Mouse (Mus musculus) embryonic facial prominence, embryonic 15.5 days (tissue): ENCODE results near the gene Cdkl2. TPM values are rescaled to one million over a fixed set of nuclear protein-coding genes. Genes with fewer than 3 reads are reported as not detected.

Experiments
- ATAC-seq: fragments of 200-750 bp; cut with Nextera tagmentation; 2 replicates; pipeline ENCODE4 v1.8.0; 2017; ENCODE audit warnings: low read depth, moderate TSS enrichment; ENCODE audit not compliant: insufficient number of reproducible peaks, low FRiP score, low TSS enrichment
- H3K27ac ChIP-seq: fragments of 300-500 bp; sonication (generic); replicated peaks from 2 replicates; pipeline ENCODE4 v1.5.1; 2015; ENCODE audit warnings: mild to moderate bottlenecking, inconsistent platforms
- H3K27me3 ChIP-seq: fragments of 300-500 bp; sonication (generic); 2 replicates; pipeline ENCODE4 v1.6.1; 2015; ENCODE audit warnings: inconsistent platforms
- H3K36me3 ChIP-seq: fragments of 300-500 bp; sonication (generic); 2 replicates; pipeline ENCODE4 v1.6.1; 2015; ENCODE audit warnings: mild to moderate bottlenecking, inconsistent platforms
- H3K4me1 ChIP-seq: fragments of 300-500 bp; sonication (generic); 2 replicates; pipeline ENCODE4 v1.6.1; 2015; ENCODE audit warnings: inconsistent platforms
- H3K4me2 ChIP-seq: fragments of 300-500 bp; sonication (generic); replicated peaks from 2 replicates; pipeline ENCODE4 v1.6.1; 2015; ENCODE audit warnings: mild to moderate bottlenecking, inconsistent platforms
- H3K4me3 ChIP-seq: fragments of 300-500 bp; sonication (generic); replicated peaks from 2 replicates; pipeline ENCODE4 v1.5.1; 2015; ENCODE audit warnings: mild to moderate bottlenecking, inconsistent platforms
- H3K9ac ChIP-seq: fragments of 300-500 bp; sonication (generic); 2 replicates; pipeline ENCODE4 v1.6.1; 2015; ENCODE audit warnings: inconsistent platforms
- H3K9me3 ChIP-seq: fragments of 300-500 bp; sonication (generic); replicated peaks from 2 replicates; pipeline ENCODE4 v1.6.1; 2016; ENCODE audit warnings: inconsistent platforms
- WGBS: fragments of 180-500 bp; shearing (Covaris S2); methylation state at CpG from one replicate; pipeline ENCODE4 v1.1.7; 2015; 5-methylcytosine and 5-hydroxymethylcytosine counted together
- polyA plus RNA-seq: library from polyadenylated mRNA; unstranded; fragments of >200 nt; fragmentation: Nextera tagmentation; extraction: Ambion mirVana; gene quantifications from 2 replicates; pipeline ENCODE4 v1.2.1, GENCODE M21; 2015

The Cdkl2 gene
- polyA plus RNA-seq: 4.4 and 5.2 TPM in 2 replicates

GRCm38 (mm10) chr5:92043783-92044182, at the start of gene Cdkl2:
Gene Cdkl2, minus strand, starts transcription at chr5:92043883.
- no peaks in the 10 kb centered on the region for H3K4me1 ChIP-seq
- peak within 1 kb of the TSS; percentile 70 for H3K4me3 ChIP-seq
- no peaks in the 10 kb centered on the region for H3K27me3 ChIP-seq
- H3K4me2 ChIP-seq: peak within 1 kb of the TSS; percentile 94
- H3K9me3 ChIP-seq: no peaks in the 10 kb centered on the region
- no peak for ATAC-seq
- no peaks in the 10 kb centered on the region for H3K36me3 ChIP-seq
- WGBS: 65% methylated on average over 4 of the region's 4 CpGs
- peak within 1 kb of the TSS; percentile 37 for H3K9ac ChIP-seq
- peak within 1 kb of the TSS; percentile 76 for H3K27ac ChIP-seq

- 91% methylated on average over 4 of the region's 4 CpGs for WGBS
- Histone ChIP-seq H3K4me3 (no peak overlapping the region), H3K27ac (no peak overlapping the region), H3K9me3 (no peaks in the 10 kb centered on the region), H3K4me1 (peaks cover 6% of the 10 kb centered on the region; the same call in 1 of the 2 replicates), H3K27me3 (no peaks in the 10 kb centered on the region), H3K9ac (no peak overlapping the region), H3K4me2 (no peak overlapping the region), H3K36me3 (no peaks in the 10 kb centered on the region)
- no peak for ATAC-seq
Observed at GRCm38 (mm10) chr5:92087469-92087868, 43.8 kb upstream of the Cdkl2 start.

GRCm38 (mm10) chr5:92085821-92086550, 42.3 kb upstream of the Cdkl2 start:
- peaks cover 18% of the 10 kb centered on the region for H3K4me1 ChIP-seq
- no peak overlapping the region for H3K9ac ChIP-seq
- no peaks in the 10 kb centered on the region for H3K9me3 ChIP-seq
- H3K36me3 ChIP-seq: no peaks in the 10 kb centered on the region
- no peak overlapping the region for H3K4me3 ChIP-seq
- 73% methylated on average over 7 of the region's 7 CpGs for WGBS
- H3K27me3 ChIP-seq: no peaks in the 10 kb centered on the region
- H3K4me2 ChIP-seq: no peak overlapping the region
- H3K27ac ChIP-seq: no peak overlapping the region
- ATAC-seq: no peak

GRCm38 (mm10) chr5:92085246-92085645, 41.6 kb upstream of the Cdkl2 start:
- H3K27me3 ChIP-seq: no peaks in the 10 kb centered on the region
- no peak overlapping the region for H3K4me3 ChIP-seq
- no peak overlapping the region for H3K4me2 ChIP-seq
- no peak overlapping the region for H3K9ac ChIP-seq
- 59% methylated on average over 4 of the region's 4 CpGs for WGBS
- no peaks in the 10 kb centered on the region for H3K36me3 ChIP-seq
- H3K27ac ChIP-seq: no peak overlapping the region
- no peaks in the 10 kb centered on the region for H3K9me3 ChIP-seq
- no peak for ATAC-seq
- H3K4me1 ChIP-seq: peaks cover 24% of the 10 kb centered on the region

GRCm38 (mm10) chr5:92083417-92084038, 39.8 kb upstream of the Cdkl2 start, which contains the start of gene G3bp2:
Gene G3bp2, minus strand, starts transcription at chr5:92083719.
- Histone ChIP-seq H3K27ac (peak within 1 kb of the TSS; percentile 98), H3K9ac (peak within 1 kb of the TSS; percentile 91), H3K36me3 (no peaks in the 10 kb centered on the region), H3K4me3 (peak within 1 kb of the TSS; percentile 98), H3K4me1 (peaks cover 29% of the 10 kb centered on the region), H3K4me2 (peak within 1 kb of the TSS; percentile 56), H3K27me3 (no peaks in the 10 kb centered on the region), H3K9me3 (no peaks in the 10 kb centered on the region)
- peak; percentile 99 for ATAC-seq
- under 1% methylated on average over 65 of the region's 65 CpGs for WGBS

GRCm38 (mm10) chr5:92082821-92083401, 39.2 kb upstream of the Cdkl2 start:
- 0% methylated on average over 55 of the region's 55 CpGs for WGBS
- Histone ChIP-seq H3K9me3 (no peaks in the 10 kb centered on the region), H3K27me3 (no peaks in the 10 kb centered on the region), H3K4me2 (peak overlapping the region; percentile 56), H3K27ac (peak overlapping the region; percentile 98), H3K4me1 (peaks cover 29% of the 10 kb centered on the region), H3K9ac (peak overlapping the region; percentile 91), H3K4me3 (peak overlapping the region; percentile 98), H3K36me3 (no peaks in the 10 kb centered on the region)
- peak; percentile 53 for ATAC-seq

- WGBS: 64% methylated on average over 3 of the region's 3 CpGs
- Histone ChIP-seq H3K4me3 (peak overlapping the region; percentile 98; the same call in 1 of the 2 replicates), H3K27me3 (no peaks in the 10 kb centered on the region), H3K27ac (no peak overlapping the region), H3K9ac (no peak overlapping the region), H3K4me1 (peaks cover 29% of the 10 kb centered on the region), H3K4me2 (peak overlapping the region; percentile 56; the same call in 1 of the 2 replicates), H3K36me3 (no peaks in the 10 kb centered on the region), H3K9me3 (no peaks in the 10 kb centered on the region)
- ATAC-seq: no peak
Observed at GRCm38 (mm10) chr5:92081326-92081725, 37.6 kb upstream of the Cdkl2 start.

- Histone ChIP-seq H3K36me3 (no peaks in the 10 kb centered on the region), H3K27me3 (no peaks in the 10 kb centered on the region), H3K9me3 (no peaks in the 10 kb centered on the region), H3K27ac (no peak overlapping the region), H3K4me3 (no peak overlapping the region), H3K9ac (no peak overlapping the region), H3K4me1 (peaks cover 29% of the 10 kb centered on the region), H3K4me2 (no peak overlapping the region)
- no peak for ATAC-seq
- WGBS: 40% methylated on average over 1 of the region's 1 CpGs
Observed at GRCm38 (mm10) chr5:92080400-92080799, 36.7 kb upstream of the Cdkl2 start.

- Histone ChIP-seq H3K36me3 (no peaks in the 10 kb centered on the region), H3K27ac (no peak overlapping the region), H3K4me3 (no peak overlapping the region), H3K9ac (no peak overlapping the region), H3K9me3 (no peaks in the 10 kb centered on the region), H3K4me2 (no peak overlapping the region), H3K4me1 (peaks cover 29% of the 10 kb centered on the region), H3K27me3 (no peaks in the 10 kb centered on the region)
- ATAC-seq: no peak
- WGBS: 72% methylated on average over 1 of the region's 1 CpGs
Observed at GRCm38 (mm10) chr5:92079304-92079703, 35.6 kb upstream of the Cdkl2 start.

- no peaks in the 10 kb centered on the region for H3K36me3 ChIP-seq
- no peak overlapping the region for H3K4me3 ChIP-seq
- ATAC-seq: no peak
- no peaks in the 10 kb centered on the region for H3K9me3 ChIP-seq
- H3K27ac ChIP-seq: no peak overlapping the region
- H3K4me2 ChIP-seq: no peak overlapping the region
- no peak overlapping the region for H3K9ac ChIP-seq
- peaks cover 23% of the 10 kb centered on the region for H3K4me1 ChIP-seq
- H3K27me3 ChIP-seq: no peaks in the 10 kb centered on the region
Observed at GRCm38 (mm10) chr5:92078751-92079150, 35.1 kb upstream of the Cdkl2 start.

- Histone ChIP-seq H3K4me1 (peaks cover 13% of the 10 kb centered on the region), H3K9ac (no peak overlapping the region), H3K36me3 (peaks cover 5% of the 10 kb centered on the region; the same call in 1 of the 2 replicates), H3K27ac (no peak overlapping the region), H3K9me3 (no peaks in the 10 kb centered on the region), H3K4me3 (no peak overlapping the region), H3K27me3 (no peaks in the 10 kb centered on the region), H3K4me2 (no peak overlapping the region)
- 76% methylated on average over 1 of the region's 1 CpGs for WGBS
- ATAC-seq: no peak
Observed at GRCm38 (mm10) chr5:92076273-92076672, 32.6 kb upstream of the Cdkl2 start.
